Mouse (Mus musculus): Measurements from ENCODE around the gene Inpp5d.

DNA sequence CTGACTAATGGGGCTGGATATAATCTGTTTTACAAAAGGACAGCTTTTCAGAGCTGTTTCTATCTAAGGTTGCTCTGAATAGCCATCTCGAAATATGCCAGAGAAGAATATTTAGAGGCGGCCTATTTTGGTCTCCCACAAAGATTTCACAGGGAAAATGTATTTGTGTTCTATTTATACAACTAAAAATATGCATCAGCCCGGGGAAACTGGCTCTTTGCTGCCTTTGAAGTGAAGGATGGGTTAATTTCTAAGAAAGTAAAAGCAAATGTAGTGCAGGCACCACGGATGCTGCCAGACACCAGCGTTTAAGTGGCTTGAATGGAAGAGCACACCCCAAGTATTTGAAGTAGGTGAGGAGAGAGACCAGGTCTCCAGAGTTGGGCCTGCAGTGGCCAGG is 59.0 kb downstream of the Inpp5d start:
- TF ChIP-seq CTCF (IDR thresholded peaks at IDR 0.05; ENCODE audit: extremely low read depth, insufficient read depth, low read length) (no peak), POLR2A (IDR thresholded peaks at IDR 0.05; ENCODE audit: extremely low read depth, insufficient read depth, low read length) (no peak)
